Mouse (Mus musculus) telencephalon, adult 2 months (tissue): ENCODE measurements at regions not wholly inside any gene's neighbourhood (a gene's known extent, or its start where the extent isn't known, plus 50 kb on each side); places are given as distances from the start of the nearest gene placed in this dataset.

ENCODE experiments used
- DNase-seq: peaks from one replicate; pipeline ENCODE4 v3.0.0-alpha.2; 2011; ENCODE audit warnings: low read depth, low spot score

DNA sequence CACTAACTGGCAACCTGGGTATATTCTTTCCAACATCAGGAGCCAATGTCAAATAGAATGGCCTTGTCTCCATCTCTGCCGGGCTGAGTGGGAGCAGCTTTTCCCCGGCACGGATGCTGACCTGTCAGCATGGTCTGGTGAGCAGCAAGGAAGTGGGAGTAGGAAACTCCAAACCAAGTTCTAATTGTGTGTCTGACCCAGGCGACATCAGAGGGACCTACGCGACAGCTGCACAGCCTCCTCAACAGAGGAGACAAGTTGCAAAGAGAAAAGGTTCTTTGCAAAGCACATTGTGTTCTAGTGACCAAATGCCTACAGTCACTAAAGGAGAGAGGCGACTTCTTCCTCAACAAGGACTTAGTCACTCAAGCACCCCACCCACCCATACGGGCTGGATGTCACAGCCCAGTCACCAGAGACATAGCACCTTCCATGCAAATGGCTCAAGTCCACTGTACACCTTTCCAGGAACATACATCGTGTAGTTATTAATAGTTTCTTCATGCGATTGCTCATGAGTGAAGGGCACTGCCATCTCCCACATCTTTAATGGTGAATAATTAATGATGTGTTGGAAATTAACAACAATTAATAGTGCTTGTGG, 334.8 kb upstream of the Hnrnpa3 start:
- no peak for DNase-seq

DNA sequence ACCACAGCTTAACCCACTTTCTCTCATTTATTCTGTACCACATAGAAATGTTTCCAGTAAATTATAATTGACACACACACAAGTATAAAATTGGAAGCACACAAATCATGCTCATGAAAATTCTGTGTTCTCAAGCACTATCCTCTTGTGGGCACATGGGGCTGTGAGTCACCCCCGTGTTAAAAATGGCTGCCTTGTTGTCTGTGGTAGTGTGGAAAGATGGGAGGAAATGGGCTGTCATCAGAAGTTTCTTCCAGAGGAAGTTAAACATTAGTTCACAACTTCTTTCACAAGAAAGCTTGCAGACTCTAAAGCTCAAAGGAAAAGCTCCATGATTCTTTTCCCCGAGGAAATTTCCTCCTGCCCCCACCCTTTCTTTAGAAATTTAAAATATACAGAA, 329.5 kb upstream of the Hnrnpa3 start:
- no peak for DNase-seq

DNA sequence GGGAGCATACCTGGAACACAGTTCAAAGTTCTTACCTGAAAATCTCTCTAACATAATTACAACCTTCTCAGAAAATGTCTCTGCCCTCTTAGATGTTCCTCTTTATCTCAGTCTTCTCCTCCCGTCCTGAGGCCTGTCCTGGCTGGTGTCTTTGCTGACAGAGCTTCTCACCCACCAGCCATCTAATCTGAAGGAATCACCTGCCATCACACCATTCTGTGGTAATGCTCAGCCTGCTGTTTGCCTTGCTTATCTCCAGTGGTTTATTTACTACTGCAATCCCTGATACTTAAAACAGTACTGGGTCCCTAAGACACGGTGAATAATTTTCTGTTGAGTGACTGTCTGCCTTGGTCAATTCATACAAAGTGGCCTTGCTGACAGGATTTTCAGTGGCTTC, 317.8 kb upstream of the Hnrnpa3 start:
- DNase-seq = no peak

GRCm38 (mm10) chr2:75341726-75342280, 317.3 kb upstream of the Hnrnpa3 start:
- DNase-seq = no peak

- no peak for DNase-seq
Measured at GRCm38 (mm10) chr2:75350902-75351301, 308.2 kb upstream of the Hnrnpa3 start.

GRCm38 (mm10) chr2:75351965-75352364, 307.1 kb upstream of the Hnrnpa3 start:
- DNase-seq = no peak

DNA sequence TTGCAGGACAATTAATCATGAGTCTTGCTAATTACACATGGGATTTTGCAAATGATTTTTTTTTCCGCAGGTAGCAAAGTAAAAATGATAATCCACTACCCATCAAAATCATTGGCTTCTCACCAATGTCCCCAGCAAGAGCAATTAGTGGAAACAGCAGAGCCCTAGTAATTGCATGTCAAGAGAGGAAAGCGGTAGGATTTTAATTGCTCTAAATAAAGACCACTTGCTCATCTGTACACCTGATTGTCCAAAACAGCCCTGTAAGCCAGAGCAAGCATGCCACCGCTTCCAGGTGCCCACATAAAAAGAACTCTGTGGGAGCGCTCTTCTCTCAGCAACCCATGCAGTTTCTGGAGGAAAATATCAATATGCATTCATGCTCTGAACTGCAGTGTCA, 306.5 kb upstream of the Hnrnpa3 start:
- DNase-seq = no peak

- no peak for DNase-seq
Measured at GRCm38 (mm10) chr2:75356691-75357375, 302.2 kb upstream of the Hnrnpa3 start.

DNA sequence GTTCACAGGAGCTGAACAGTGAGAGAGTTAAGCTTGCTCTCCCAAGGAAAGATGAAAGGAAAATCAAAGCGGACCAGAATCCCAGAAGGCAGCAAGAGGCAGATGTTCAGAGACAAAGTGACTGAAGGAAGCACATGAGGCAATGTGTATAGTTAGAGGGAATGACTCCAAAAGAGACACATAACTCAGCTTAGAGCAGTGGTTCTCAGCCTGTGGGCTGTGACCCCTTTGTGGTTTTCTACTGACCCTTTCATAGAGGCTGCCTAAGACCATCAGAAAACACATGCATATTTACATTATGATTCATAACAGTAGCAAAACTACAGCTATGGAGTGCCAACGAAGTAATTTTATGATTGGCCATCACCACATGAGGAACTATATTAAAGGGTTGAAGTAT, 301.5 kb upstream of the Hnrnpa3 start:
- DNase-seq = no peak

GRCm38 (mm10) chr2:75360936-75361335, 298.1 kb upstream of the Hnrnpa3 start:
- DNase-seq = no peak

DNA sequence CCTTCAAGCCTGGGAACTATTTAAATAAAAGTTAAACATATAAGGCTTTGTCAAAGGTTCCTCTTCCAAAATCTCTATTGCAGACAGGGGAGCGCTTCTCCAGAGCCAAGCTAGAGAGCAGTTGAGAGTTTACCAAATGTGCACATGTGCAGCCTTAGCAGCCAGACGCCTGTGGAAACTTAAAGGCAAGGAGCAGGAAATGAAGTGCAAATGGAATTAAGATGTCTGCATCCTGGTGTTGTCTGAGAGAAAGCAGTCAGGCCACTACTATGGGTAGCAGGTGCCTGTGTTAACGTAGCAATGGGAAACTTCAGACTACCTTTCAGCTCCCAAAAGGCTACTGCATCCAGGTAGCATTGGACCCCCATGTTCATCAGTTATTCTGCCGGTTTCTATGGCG, 282.4 kb upstream of the Hnrnpa3 start:
- no peak for DNase-seq

- DNase-seq = no peak
Measured at GRCm38 (mm10) chr2:75385551-75386263, 273.4 kb upstream of the Hnrnpa3 start.

DNA sequence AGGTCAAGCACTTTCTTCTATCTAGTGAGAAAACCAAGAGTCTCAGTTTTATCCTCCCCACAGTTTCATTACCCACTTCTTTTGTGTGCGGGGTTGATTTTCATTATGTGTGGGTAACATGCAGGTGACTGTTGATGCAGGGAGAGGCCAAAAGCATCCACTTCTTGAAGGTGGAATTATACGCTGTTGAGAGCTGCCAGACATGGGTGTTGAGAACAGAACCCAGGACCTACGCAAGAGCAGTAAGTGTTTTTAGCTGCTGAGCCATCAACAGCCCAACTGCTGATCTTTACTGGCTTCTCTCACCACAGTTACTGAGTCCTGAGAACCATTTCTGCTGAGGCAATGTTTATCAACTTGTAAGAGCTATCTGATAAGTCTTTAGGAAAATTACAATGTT, 272.4 kb upstream of the Hnrnpa3 start:
- DNase-seq = no peak

- no peak for DNase-seq
Measured at GRCm38 (mm10) chr2:75392041-75392440, 267.0 kb upstream of the Hnrnpa3 start.

GRCm38 (mm10) chr2:75394928-75395673, 264.0 kb upstream of the Hnrnpa3 start:
- DNase-seq = no peak

- DNase-seq = no peak
Measured at GRCm38 (mm10) chr2:75396016-75396415, 263.0 kb upstream of the Hnrnpa3 start.

DNA sequence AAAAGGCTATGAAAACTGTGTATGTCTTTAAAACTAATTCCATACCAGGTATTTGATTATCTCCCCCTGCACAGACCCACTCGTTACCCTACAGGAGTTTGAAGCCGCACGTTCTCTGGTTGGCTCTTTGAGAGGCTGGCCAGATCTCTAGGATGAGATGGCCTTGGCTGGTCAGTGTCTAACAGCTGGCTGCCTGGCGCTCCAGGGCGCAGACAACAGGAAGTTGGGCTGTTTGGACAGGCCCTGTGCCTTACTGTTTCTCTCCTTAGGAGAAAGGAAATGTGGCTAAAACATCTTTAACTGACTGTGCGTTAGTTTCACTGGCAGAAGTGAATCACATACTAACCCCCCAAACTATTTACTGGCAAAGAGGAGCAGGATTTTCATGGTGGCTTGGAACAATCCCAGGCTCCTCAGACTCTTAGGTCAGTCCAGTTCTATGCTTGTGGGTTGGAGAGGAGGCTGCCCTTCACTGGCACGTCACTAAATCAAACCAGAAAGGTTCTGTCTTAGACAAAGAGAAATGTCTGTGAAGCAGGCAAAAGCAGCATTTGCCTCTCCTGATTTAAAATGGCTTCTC, 258.7 kb upstream of the Hnrnpa3 start:
- DNase-seq = no peak

DNA sequence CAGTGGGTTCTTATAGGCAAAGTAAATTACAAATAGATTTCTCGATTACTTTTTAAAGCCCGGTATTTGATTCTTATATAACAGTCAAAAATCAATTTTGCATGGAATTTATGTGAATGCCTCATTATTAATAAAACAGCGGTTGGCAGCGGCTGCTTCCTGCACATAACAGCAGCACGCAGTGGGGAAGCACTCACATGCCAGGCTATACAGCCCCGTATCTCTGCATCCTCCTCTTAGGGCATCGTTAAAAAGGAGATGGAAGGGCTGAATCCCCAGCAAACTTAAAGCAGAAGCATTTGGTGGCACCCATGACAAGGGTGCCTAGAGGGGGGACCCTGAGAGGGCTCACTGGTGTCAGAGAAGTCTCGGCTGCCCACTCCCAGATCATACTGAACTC, 255.3 kb upstream of the Hnrnpa3 start:
- DNase-seq = no peak

- DNase-seq = no peak
Measured at GRCm38 (mm10) chr2:75405524-75406214, 253.4 kb upstream of the Hnrnpa3 start.

DNA sequence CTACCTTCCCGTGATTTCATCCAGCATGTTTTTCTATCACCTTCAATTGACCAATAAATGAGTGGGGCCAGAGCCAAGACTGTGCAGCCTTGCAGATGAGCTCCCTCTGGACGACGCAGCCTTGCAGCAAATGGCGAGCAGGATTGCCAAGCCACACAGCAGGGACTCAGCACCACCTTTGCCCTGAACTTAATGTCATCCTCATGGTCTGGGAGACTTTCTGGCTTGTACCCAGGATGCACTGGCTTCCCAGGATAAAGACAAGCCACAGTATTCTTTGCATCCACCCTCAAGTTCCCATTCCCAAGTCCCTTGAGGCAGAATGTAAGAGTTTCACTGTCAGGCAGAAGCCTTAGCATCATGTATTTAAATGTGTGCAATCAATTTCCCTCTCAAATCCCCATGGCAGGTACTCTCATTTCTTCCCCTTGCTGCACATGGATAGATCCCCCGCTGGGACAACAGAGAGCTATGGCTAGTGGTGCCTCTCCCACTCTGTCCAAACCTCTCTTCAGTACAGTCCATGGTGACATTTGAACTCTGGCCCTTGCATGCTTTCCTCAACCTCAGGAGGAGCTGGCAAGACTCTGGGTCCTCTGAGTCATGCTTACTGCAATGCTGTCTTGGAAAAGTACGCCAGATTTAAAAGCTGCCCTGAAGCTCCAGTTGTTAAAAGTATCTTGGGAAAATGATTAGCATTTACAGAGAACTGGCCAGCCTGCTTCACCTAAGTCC, 252.2 kb upstream of the Hnrnpa3 start:
- no peak for DNase-seq
